Mouse (Mus musculus) cortical plate, adult 2 months (tissue): ENCODE data around the gene Elp4.

Experiments
- CTCF ChIP-seq: fragments of 200-500 bp; IDR thresholded peaks from 2 replicates; pipeline ENCODE4 v1.5.1; 2011; ENCODE audit warnings: mild to moderate bottlenecking, control low read depth, low read length; ENCODE audit not compliant: insufficient read depth; ENCODE audit errors: extremely low read depth
- POLR2A ChIP-seq: fragments of 200-500 bp; IDR thresholded peaks from 2 replicates; pipeline ENCODE4 v1.6.1; 2011; ENCODE audit warnings: mild to moderate bottlenecking, low read length, control low read depth; ENCODE audit not compliant: insufficient read depth; ENCODE audit errors: extremely low read depth

DNA sequence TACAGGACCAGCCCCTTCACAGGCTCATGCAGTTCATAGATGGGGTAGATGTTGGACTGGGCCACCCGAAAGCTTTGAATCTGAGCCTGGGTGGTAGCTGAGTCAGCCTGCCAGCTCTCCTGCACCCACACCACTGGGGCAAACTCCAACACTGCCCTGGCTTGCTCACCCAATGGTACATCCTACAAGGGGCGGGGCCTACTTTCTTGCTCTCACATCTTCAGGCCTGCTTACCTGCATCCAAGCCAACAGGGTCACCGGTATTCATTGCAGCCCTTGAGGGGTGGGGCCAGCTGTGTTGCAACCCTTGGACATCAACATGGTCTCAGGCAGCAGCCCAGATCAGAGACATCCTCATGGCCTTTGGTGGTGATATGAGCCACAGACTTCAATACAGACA is 6.2 kb upstream of the Elp4 start:
- no peak for TF ChIP-seq CTCF
- no peak for TF ChIP-seq POLR2A
